Mouse (Mus musculus) cerebellum, adult 2 months (tissue): ENCODE measurements around the gene Pex12. TPM values are rescaled to one million over a fixed set of nuclear protein-coding genes. Genes with fewer than 3 reads are reported as not detected.

Experiments used
- DNase-seq, 2 experiments: peaks; one replicate each; pipeline ENCODE4 v3.0.0; 2021
- H3K27ac ChIP-seq: fragments of 200-500 bp; 2 replicates; pipeline ENCODE4 v1.5.1; 2012; ENCODE audit warnings: low read length, control low read depth, inconsistent platforms; ENCODE audit not compliant: insufficient read depth
- H3K27me3 ChIP-seq: fragments of 200-500 bp; 2 replicates; pipeline ENCODE4 v1.6.1; 2012; ENCODE audit warnings: inconsistent platforms, mild to moderate bottlenecking, low read length, moderate library complexity; ENCODE audit not compliant: control insufficient read depth, insufficient read depth
- H3K4me1 ChIP-seq: fragments of 200-500 bp; 2 replicates; pipeline ENCODE4 v1.6.1; 2011; ENCODE audit warnings: low read length; ENCODE audit not compliant: control insufficient read depth, insufficient read depth
- H3K4me3 ChIP-seq: fragments of 200-500 bp; replicated peaks from 2 replicates; pipeline ENCODE3; 2011; ENCODE audit warnings: mild to moderate bottlenecking, low read depth, low read length, control low read depth; ENCODE audit not compliant: insufficient read depth
- CTCF ChIP-seq: fragments of 200-500 bp; IDR thresholded peaks from 2 replicates; pipeline ENCODE4 v1.5.1; 2011; ENCODE audit warnings: low read depth, mild to moderate bottlenecking, control low read depth, low read length, moderate library complexity, borderline replicate concordance; ENCODE audit not compliant: insufficient read depth
- POLR2A ChIP-seq: fragments of 200-500 bp; IDR thresholded peaks from 2 replicates; pipeline ENCODE4 v1.6.1; 2011; ENCODE audit warnings: low read length, control low read depth, borderline replicate concordance; ENCODE audit not compliant: insufficient read depth
- WGBS: fragments of 180-500 bp; shearing (Covaris S2); methylation state at CpG from one replicate; pipeline ENCODE4 v1.1.7; 2018; 5-methylcytosine and 5-hydroxymethylcytosine counted together
- polyA plus RNA-seq: library from polyadenylated mRNA; depleted of rRNA; stranded (reverse); fragments of >200 nt; gene quantifications from 2 replicates; pipeline ENCODE4 v1.2.3, GENCODE M21; 2012

Gene Pex12
- polyA plus RNA-seq, 1 experiment = 8.6 TPM

DNA sequence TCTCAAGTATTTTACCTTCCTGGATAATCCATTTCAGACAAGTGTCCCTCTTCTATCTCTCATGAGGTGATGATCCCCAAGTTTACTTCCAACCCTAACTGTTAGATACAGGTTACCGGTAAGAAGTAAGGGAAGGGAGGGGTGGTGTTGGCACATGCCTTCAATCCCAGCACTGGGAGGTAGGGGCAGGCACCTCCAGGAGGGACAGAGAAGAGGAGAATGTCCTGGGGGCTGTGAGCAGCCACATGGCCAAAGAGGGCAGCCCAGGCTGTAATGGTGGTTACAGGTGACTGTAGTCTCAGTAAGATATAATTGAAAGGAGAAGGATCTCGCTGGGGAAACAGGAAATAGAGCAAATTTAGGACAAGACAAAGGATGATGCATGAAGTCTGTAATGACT lies 20.3 kb downstream of the Pex12 start:
- H3K4me1 ChIP-seq = no peaks in the 10 kb centered on the region
- H3K4me3 ChIP-seq = no peak overlapping the region
- 78% methylated on average over 2 of the region's 2 CpGs for WGBS
- H3K27me3 ChIP-seq = no peaks in the 10 kb centered on the region; the same call in 1 of the 2 replicates
- H3K27ac ChIP-seq = no peak overlapping the region
- no peak for DNase-seq
- TF ChIP-seq CTCF = no peak
- no peak for TF ChIP-seq POLR2A

DNA sequence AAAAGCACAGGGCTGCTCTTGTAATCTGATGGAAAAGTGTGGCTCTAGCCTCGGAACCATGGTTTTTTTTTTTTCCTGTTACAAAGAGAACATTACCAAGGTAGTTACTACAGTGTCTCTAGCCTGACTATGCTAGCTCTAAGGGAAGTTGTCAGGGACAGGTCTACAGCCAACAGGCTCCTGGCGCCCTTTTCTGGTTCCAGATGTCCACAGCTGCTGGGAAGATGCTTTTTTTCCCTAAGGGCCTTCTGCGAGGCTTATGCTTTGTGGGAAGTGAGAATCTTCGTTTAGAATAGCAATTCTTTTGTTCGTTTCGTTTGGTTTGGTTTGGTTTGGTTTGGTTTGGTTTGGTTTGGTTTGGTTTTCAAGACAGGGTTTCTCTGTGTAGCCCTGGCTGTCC lies 22.7 kb downstream of the Pex12 start:
- no peaks in the 10 kb centered on the region; the same call in 1 of the 2 replicates for H3K27me3 ChIP-seq
- no peak overlapping the region for H3K4me3 ChIP-seq
- no peak for DNase-seq
- no peak overlapping the region for H3K27ac ChIP-seq
- TF ChIP-seq CTCF (no peak), POLR2A (no peak)
- no peaks in the 10 kb centered on the region for H3K4me1 ChIP-seq
- 78% methylated on average over 6 of the region's 6 CpGs for WGBS

GRCm38 (mm10) chr11:83279024-83279423 lies 23.4 kb downstream of the Pex12 start:
- Histone ChIP-seq H3K4me1 (no peaks in the 10 kb centered on the region), H3K27me3 (no peaks in the 10 kb centered on the region; the same call in 1 of the 2 replicates), H3K27ac (no peak overlapping the region), H3K4me3 (no peak overlapping the region)
- WGBS = 69% methylated on average over 4 of the region's 4 CpGs
- TF ChIP-seq CTCF (no peak), POLR2A (no peak)
- no peak for DNase-seq

DNA sequence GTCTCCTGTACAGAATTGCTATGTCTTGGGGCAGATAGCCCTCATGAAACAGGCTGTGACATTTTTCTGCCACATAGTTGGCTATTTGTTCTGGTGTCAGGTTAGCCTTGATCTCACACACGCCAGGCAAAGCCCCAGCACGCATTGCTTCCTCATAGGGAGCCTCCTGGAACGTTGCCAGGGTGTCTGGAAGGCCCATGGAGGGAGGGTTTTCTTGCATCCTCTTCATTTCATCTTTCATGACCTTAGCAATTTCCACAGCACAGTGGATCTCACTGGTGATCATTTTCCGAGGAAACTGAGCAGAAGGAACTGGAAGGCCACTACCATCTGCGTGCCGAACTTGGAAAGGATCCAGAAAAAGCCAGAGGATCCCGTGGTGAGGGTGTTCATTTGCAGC lies 26.1 kb downstream of the Pex12 start:
- WGBS = 15% methylated on average over 7 of the region's 7 CpGs
- Histone ChIP-seq H3K4me3 (no peak overlapping the region), H3K27me3 (no peaks in the 10 kb centered on the region; the same call in 1 of the 2 replicates), H3K4me1 (no peaks in the 10 kb centered on the region), H3K27ac (no peak overlapping the region)
- TF ChIP-seq POLR2A = no peak
- no peak for TF ChIP-seq CTCF
- DNase-seq = no peak

- peak; percentile 17; the same call in 1 of the 2 replicates for TF ChIP-seq CTCF
- TF ChIP-seq POLR2A = no peak
- DNase-seq = peak in 1 of 2 experiments; percentile 37
- no peaks in the 10 kb centered on the region for H3K27me3 ChIP-seq
- WGBS = 25% methylated on average over 2 of the region's 2 CpGs
- H3K27ac ChIP-seq = no peak overlapping the region
- H3K4me3 ChIP-seq = no peak overlapping the region
- no peaks in the 10 kb centered on the region for H3K4me1 ChIP-seq
These were observed 30.2 kb downstream of the Pex12 start for GRCm38 (mm10) chr11:83271951-83272843.

DNA sequence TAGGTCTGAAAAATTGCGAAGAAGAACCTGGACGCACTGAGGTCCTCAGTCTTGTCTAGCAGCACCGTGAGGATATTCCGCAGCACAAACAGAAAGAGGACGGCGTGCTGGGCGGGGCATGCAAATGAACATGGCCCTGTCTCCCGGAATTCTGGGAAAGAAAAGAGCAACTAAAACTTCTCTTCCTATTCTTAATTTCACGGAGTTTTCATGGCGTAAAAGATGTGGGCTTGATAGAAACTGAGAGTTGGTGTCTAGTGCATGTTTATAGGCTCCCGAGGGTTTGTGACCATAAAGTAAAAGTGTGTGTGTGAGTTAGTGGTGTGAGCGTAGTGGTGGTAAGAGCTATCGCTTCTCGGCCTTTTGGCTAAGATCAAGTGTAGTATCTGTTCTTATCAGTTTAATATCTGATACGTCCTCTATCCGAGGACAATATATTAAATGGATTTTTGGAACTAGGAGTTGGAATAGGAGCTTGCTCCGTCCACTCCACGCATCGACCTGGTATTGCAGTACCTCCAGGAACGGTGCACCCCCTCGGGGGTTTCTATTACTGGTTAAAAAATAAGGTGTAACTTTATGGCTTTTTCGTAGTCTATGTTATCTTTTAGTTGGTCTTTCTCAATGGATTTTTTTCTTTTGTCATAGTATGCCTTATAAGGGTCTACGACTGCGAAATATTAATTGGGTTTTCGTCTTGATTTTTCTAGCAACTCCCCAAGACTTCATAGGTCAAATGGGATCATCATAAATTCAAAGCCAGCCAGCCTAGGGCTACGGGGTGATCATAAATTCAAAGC lies 31.0 kb downstream of the Pex12 start:
- Histone ChIP-seq H3K4me3 (peak overlapping the region; percentile 94), H3K27ac (peak overlapping the region; percentile 84), H3K27me3 (no peaks in the 10 kb centered on the region), H3K4me1 (no peaks in the 10 kb centered on the region)
- TF ChIP-seq CTCF (no peak), POLR2A (peak; percentile 80; the same call in 1 of the 2 replicates)
- peak; percentile 85 to 87 for DNase-seq
- WGBS = under 1% methylated on average over 26 of the region's 26 CpGs

GRCm38 (mm10) chr11:83270842-83271150 lies 31.6 kb downstream of the Pex12 start:
- H3K4me1 ChIP-seq = no peaks in the 10 kb centered on the region
- peak overlapping the region; percentile 84 for H3K27ac ChIP-seq
- peak overlapping the region; percentile 94 for H3K4me3 ChIP-seq
- H3K27me3 ChIP-seq = no peaks in the 10 kb centered on the region
- DNase-seq = no peak
- no peak for TF ChIP-seq POLR2A
- 0% methylated on average over 6 of the region's 6 CpGs for WGBS

- no peak for TF ChIP-seq POLR2A
- peak; percentile 25; the same call in 1 of the 2 replicates for TF ChIP-seq CTCF
These were observed 39.2 kb downstream of the Pex12 start for GRCm38 (mm10) chr11:83263146-83263545.

More at GRCm38 (mm10) chr11:83263146-83263545, 39.2 kb downstream of the Pex12 start:
- WGBS = 61% methylated on average over 3 of the region's 3 CpGs
- no peak overlapping the region for H3K27ac ChIP-seq
- H3K4me1 ChIP-seq = no peaks in the 10 kb centered on the region
- DNase-seq = no peak
- H3K27me3 ChIP-seq = no peaks in the 10 kb centered on the region
- no peak overlapping the region for H3K4me3 ChIP-seq
